ENCODE assay signal across 22 mouse cellular contexts in genomic region chr7:128824986-128825563, GRCm38 (mm10).
DNase-seq lines count a peak whose midpoint lies in the region; ATAC-seq and TF ChIP-seq lines count a peak whose summit lies in the region.
"Had no signal": no experiment of that assay in that cellular context is flagged by ENCODE, and none has a peak within 500 bp of the region (broad histone marks: within the 10 kb centered on the region; RNA-seq: fewer than 3 reads in every experiment).

No protein-coding gene starts in this region.

- no peaks in the 10 kb centered on the region for H3K36me3 ChIP-seq in embryonic facial prominence, embryonic 14.5 days (ENCODE audit: control insufficient read depth, insufficient read depth, low read length)
- no peaks in the 10 kb centered on the region for H3K36me3 ChIP-seq in embryonic facial prominence, embryonic 10.5 days (replicated peaks)
- H3K36me3 ChIP-seq in kidney, embryonic 16.5 days (ENCODE audit: insufficient read depth, low read length): no peaks in the 10 kb centered on the region
- no peaks in the 10 kb centered on the region for H3K36me3 ChIP-seq in kidney, adult 2 months (ENCODE audit: control insufficient read depth, insufficient read depth, low read length)
- no peaks in the 10 kb centered on the region for H3K36me3 ChIP-seq in limb, embryonic 14.5 days (ENCODE audit: control insufficient read depth, insufficient read depth, low read length)
- H3K36me3 ChIP-seq in limb, embryonic 10.5 days: no peaks in the 10 kb centered on the region
- H3K36me3 ChIP-seq: embryonic facial prominence, embryonic 13.5 days; G1E had no signal

- H3K4me3 ChIP-seq in embryonic facial prominence, embryonic 14.5 days (ENCODE audit: low read depth, low read length): no peak overlapping the region
- no peak overlapping the region for H3K4me3 ChIP-seq in embryonic facial prominence, embryonic 10.5 days
- H3K4me3 ChIP-seq in kidney, embryonic 16.5 days (ENCODE audit: low read length): no peak overlapping the region
- no peak overlapping the region for H3K4me3 ChIP-seq in kidney, adult 2 months (ENCODE audit: insufficient read depth, low read depth, low read length)
- H3K4me3 ChIP-seq in limb, embryonic 14.5 days (replicated peaks; ENCODE audit: low read length): no peak overlapping the region
- no peak overlapping the region for H3K4me3 ChIP-seq in limb, embryonic 10.5 days
- H3K4me3 ChIP-seq: embryonic facial prominence, embryonic 13.5 days; forebrain, embryonic 13.5 days; heart, adult 2 months had no signal

- H3K4me1 ChIP-seq in embryonic facial prominence, embryonic 14.5 days (ENCODE audit: control insufficient read depth, insufficient read depth, low read length): no peaks in the 10 kb centered on the region
- no peaks in the 10 kb centered on the region for H3K4me1 ChIP-seq in embryonic facial prominence, embryonic 10.5 days
- H3K4me1 ChIP-seq in kidney, embryonic 16.5 days (ENCODE audit: insufficient read depth, low read length): no peaks in the 10 kb centered on the region
- no peaks in the 10 kb centered on the region for H3K4me1 ChIP-seq in kidney, adult 2 months (ENCODE audit: control insufficient read depth, insufficient read depth, low read length)
- H3K4me1 ChIP-seq in limb, embryonic 14.5 days (ENCODE audit: control insufficient read depth, insufficient read depth, low read length): no peaks in the 10 kb centered on the region
- H3K4me1 ChIP-seq in limb, embryonic 10.5 days: no peaks in the 10 kb centered on the region
- H3K4me1 ChIP-seq: embryonic facial prominence, embryonic 13.5 days; forebrain, embryonic 13.5 days had no signal

- no peak overlapping the region for H3K27ac ChIP-seq in embryonic facial prominence, embryonic 14.5 days (replicated peaks; ENCODE audit: low read depth, low read length)
- H3K27ac ChIP-seq in embryonic facial prominence, embryonic 10.5 days (replicated peaks): no peak overlapping the region
- 0 out of 2 replicates have a peak overlapping the region, but pooled peaks have one; percentile 38 for H3K27ac ChIP-seq in kidney, embryonic 16.5 days (ENCODE audit: low read length)
- H3K27ac ChIP-seq in kidney, adult 2 months (ENCODE audit: insufficient read depth, low read depth, low read length): no peak overlapping the region
- H3K27ac ChIP-seq in limb, embryonic 14.5 days (replicated peaks; ENCODE audit: low read depth, low read length): no peak overlapping the region
- no peak overlapping the region for H3K27ac ChIP-seq in limb, embryonic 10.5 days
- H3K27ac ChIP-seq: embryonic facial prominence, embryonic 13.5 days; forebrain, embryonic 13.5 days; heart, adult 2 months had no signal

- 80% methylated on average over 5 of the region's 5 CpGs for WGBS in embryonic facial prominence, embryonic 14.5 days
- 87% methylated on average over 5 of the region's 5 CpGs for WGBS in embryonic facial prominence, embryonic 10.5 days
- WGBS in kidney, embryonic 16.5 days: 56% methylated on average over 5 of the region's 5 CpGs
- WGBS in kidney, adult 2 months: 57% methylated on average over 5 of the region's 5 CpGs
- WGBS in limb, embryonic 14.5 days: 77% methylated on average over 5 of the region's 5 CpGs
- 80% methylated on average over 5 of the region's 5 CpGs for WGBS in limb, embryonic 10.5 days

- H3K9ac ChIP-seq in embryonic facial prominence, embryonic 14.5 days (ENCODE audit: low read depth, low read length): no peak overlapping the region
- H3K9ac ChIP-seq in kidney, embryonic 16.5 days (replicated peaks; ENCODE audit: low read length): no peak overlapping the region
- no peak overlapping the region for H3K9ac ChIP-seq in limb, embryonic 14.5 days (ENCODE audit: low read depth, low read length, severe bottlenecking)
- H3K9ac ChIP-seq: embryonic facial prominence, embryonic 13.5 days; forebrain, embryonic 13.5 days; forebrain, postnatal 0 days had no signal

- no peaks in the 10 kb centered on the region for H3K27me3 ChIP-seq in embryonic facial prominence, embryonic 14.5 days (replicated peaks; ENCODE audit: control insufficient read depth, insufficient read depth, low read length)
- H3K27me3 ChIP-seq in embryonic facial prominence, embryonic 10.5 days (replicated peaks; ENCODE audit: low read depth, poor library complexity, severe bottlenecking): no peaks in the 10 kb centered on the region
- H3K27me3 ChIP-seq in kidney, embryonic 16.5 days (ENCODE audit: insufficient read depth, low read length): no peaks in the 10 kb centered on the region
- no peaks in the 10 kb centered on the region for H3K27me3 ChIP-seq in kidney, adult 2 months (replicated peaks; ENCODE audit: control insufficient read depth, insufficient read depth, low read length)
- H3K27me3 ChIP-seq in limb, embryonic 14.5 days (ENCODE audit: control insufficient read depth, insufficient read depth, low read length): no peaks in the 10 kb centered on the region
- H3K27me3 ChIP-seq in limb, embryonic 10.5 days (ENCODE audit: low read depth, poor library complexity, severe bottlenecking): no peaks in the 10 kb centered on the region
- H3K27me3 ChIP-seq: embryonic facial prominence, embryonic 13.5 days; forebrain, embryonic 13.5 days had no signal

- no peak overlapping the region for H3K4me2 ChIP-seq in embryonic facial prominence, embryonic 14.5 days (ENCODE audit: low read depth, low read length)
- H3K4me2 ChIP-seq in kidney, embryonic 16.5 days (replicated peaks; ENCODE audit: low read depth, low read length): no peak overlapping the region
- H3K4me2 ChIP-seq in limb, embryonic 14.5 days (replicated peaks; ENCODE audit: low read depth, low read length, severe bottlenecking): no peak overlapping the region
- H3K4me2 ChIP-seq: embryonic facial prominence, embryonic 13.5 days; forebrain, embryonic 13.5 days; heart, embryonic 11.5 days had no signal

- TF ChIP-seq CTCF in kidney, adult 2 months (conservative IDR thresholded peaks at IDR 0.05; ENCODE audit: insufficient read depth, insufficient read length, low read depth, low read length): no peak

- no peak for ATAC-seq in embryonic facial prominence, embryonic 14.5 days (ENCODE audit: low read depth)
- ATAC-seq in kidney, embryonic 16.5 days (ENCODE audit: low FRiP score, low TSS enrichment): peak; percentile 76
- no peak for ATAC-seq in limb, embryonic 14.5 days (ENCODE audit: low FRiP score, low read depth)
- ATAC-seq: CD4-positive, CD25-positive, alpha-beta regulatory T cell, adult 4 months; forebrain, embryonic 13.5 days; forebrain, postnatal 0 days had no signal

- DNase-seq in embryonic facial prominence, embryonic 14.5 days (ENCODE audit: low spot score): peak; percentile 7
- DNase-seq in embryonic facial prominence, embryonic 10.5 days (ENCODE audit: low spot score): no peak
- no peak for DNase-seq in kidney, adult 2 months
- peak; percentile 5 for DNase-seq in limb, embryonic 14.5 days (ENCODE audit: low spot score)
- DNase-seq in limb, embryonic 10.5 days (ENCODE audit: low spot score): no peak
- peak; percentile 5 for DNase-seq in lung, postnatal 14 days
- no peak for DNase-seq in lung, postnatal 36 days
- DNase-seq: adrenal gland, postnatal 10 days; B cell, adult 2 months; cerebellum, adult 11 months; cerebellum, adult 8-10 months; cerebellum, postnatal 25 days; forebrain, postnatal 0 days; gastrocnemius, postnatal 14 days; heart, adult 2 months; heart, postnatal 36 days had no signal

- no peak for TF ChIP-seq POLR2A in kidney, adult 2 months (IDR thresholded peaks at IDR 0.05; ENCODE audit: low read depth, low read length)
- TF ChIP-seq POLR2A in limb, embryonic 14.5 days (IDR thresholded peaks at IDR 0.05; ENCODE audit: borderline replicate concordance, extremely low read depth, insufficient read depth, insufficient read length): no peak

- H3K9me3 ChIP-seq in embryonic facial prominence, embryonic 14.5 days (ENCODE audit: control insufficient read depth, low read length): no peaks in the 10 kb centered on the region
- H3K9me3 ChIP-seq in embryonic facial prominence, embryonic 10.5 days: no peaks in the 10 kb centered on the region
- H3K9me3 ChIP-seq in kidney, embryonic 16.5 days (ENCODE audit: low read length): no peaks in the 10 kb centered on the region
- no peaks in the 10 kb centered on the region for H3K9me3 ChIP-seq in limb, embryonic 14.5 days (ENCODE audit: control insufficient read depth, low read length)
- H3K9me3 ChIP-seq in limb, embryonic 10.5 days (replicated peaks): no peaks in the 10 kb centered on the region
- H3K9me3 ChIP-seq: embryonic facial prominence, embryonic 13.5 days; forebrain, embryonic 13.5 days; G1E had no signal

Comparison
In these comparisons a context has a peak if more than half of its experiments do, and no peak if none do; other contexts are left out.
1. DNase-seq: peak in embryonic facial prominence, embryonic 14.5 days (single experiment), limb, embryonic 14.5 days (single experiment) and lung, postnatal 14 days (single experiment); none in embryonic facial prominence, embryonic 10.5 days (single experiment), kidney, adult 2 months (single experiment), limb, embryonic 10.5 days (single experiment) and lung, postnatal 36 days (single experiment).